Mouse (Mus musculus) spleen, postnatal 36 days (tissue): Measurements from ENCODE around the gene Gm28539.

ENCODE experiments used
- DNase-seq, 2 experiments: peaks; one replicate each; pipeline ENCODE4 v3.0.0; 2022; ENCODE audit warnings: low spot score in 2 of 2, mixed read lengths in 1 of 2

The Gm28539 gene

DNA sequence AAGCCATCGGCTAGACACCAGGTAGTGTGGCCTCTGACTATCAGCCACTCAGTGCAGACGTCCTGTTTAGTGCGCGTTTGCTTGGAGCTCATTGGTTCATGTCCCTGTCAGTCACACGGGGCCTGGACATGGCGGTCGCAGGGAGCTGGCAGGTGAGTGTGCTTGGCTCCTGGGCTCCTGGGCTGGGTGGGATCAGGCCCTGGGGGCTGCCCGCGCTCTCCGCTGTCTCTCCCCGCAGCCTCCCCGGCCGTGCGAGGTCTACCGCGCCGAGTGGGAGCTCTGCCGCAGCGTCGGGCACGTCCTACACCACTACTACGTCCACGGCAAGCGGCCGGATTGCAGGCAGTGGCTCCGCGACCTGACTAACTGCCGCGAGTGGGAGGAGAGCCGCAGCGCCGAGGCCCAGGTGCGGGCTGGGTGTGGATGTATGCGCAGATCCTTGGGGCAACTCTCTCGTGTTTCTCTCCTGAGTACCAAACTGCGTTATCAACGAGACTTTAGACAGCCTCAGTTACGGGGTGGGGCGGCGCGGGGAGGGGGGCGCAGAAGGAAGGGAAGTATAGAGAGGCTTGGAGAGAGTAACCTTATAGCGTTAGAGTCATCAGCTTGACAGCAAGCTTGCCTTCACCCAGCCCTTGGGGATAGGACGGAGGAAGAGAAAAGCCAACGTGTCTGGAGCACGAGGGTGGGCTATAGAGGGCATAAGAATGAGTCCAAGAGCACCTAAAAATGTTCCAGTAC, at the start of gene Gm28539, which contains the start of gene 2510002D24Rik:
Gene Gm28539, plus strand, starts transcription at position 117 of the 741 bp plus-strand sequence.
Gene 2510002D24Rik, plus strand, starts transcription at position 111 of the 741 bp plus-strand sequence.
- DNase-seq = peak; percentile 91 to 93

DNA sequence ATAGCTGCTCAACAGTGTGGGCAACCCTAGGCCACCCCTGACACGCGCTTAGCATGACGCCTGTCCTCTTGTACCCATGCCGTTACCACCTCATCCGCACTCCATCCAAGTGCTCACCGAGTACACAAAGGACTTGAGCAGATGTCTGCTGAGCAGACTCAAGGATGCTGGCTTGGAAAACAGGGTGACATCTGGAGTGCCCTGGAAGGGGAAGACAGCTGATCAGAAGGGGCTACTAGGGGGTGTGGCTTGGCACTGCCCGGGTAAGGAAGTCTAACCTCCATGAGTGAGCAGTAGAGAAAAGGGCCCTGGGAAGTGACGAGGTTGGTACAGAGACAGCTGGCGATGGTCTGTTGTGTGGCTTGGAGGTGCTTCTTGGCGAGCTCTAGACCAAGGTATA, 49.7 kb upstream of the Gm28539 start:
- DNase-seq = no peak

DNA sequence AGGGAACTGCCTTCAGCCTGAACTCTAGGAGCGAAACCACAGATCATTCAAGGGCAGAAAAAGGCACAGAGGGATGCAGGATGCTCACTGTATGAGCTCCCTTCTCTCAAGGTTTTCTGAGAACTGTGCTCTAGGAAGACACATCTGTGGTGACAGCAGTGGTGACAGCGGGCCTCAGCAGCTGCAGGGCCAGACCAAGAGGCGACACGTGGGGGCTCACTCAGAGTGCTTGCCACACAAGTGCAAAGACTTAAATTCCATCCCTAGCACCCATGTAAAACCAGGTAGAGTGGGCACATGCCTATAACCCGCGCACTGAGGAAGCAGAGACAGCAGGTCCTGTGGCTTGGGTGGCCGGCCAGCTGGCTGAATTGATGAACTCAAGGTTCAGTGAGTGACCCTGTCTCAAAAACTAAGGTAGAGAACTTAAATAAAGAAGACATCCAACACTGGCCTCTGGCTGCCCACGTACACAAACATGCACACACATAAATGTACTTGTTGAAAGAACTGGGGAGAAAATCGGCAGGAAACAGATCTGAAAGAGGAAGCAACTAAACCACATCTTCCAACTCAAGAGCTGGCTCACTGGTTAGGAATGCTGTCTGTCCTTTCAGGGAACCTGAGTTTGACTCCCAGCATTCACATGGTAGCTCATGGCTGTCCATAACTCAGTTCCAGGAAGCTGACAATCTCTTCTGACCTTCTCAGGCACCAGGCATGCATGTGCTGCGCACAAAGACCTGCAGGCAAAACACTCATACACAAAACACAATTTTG, 47.6 kb upstream of the Gm28539 start:
- no peak for DNase-seq

DNA sequence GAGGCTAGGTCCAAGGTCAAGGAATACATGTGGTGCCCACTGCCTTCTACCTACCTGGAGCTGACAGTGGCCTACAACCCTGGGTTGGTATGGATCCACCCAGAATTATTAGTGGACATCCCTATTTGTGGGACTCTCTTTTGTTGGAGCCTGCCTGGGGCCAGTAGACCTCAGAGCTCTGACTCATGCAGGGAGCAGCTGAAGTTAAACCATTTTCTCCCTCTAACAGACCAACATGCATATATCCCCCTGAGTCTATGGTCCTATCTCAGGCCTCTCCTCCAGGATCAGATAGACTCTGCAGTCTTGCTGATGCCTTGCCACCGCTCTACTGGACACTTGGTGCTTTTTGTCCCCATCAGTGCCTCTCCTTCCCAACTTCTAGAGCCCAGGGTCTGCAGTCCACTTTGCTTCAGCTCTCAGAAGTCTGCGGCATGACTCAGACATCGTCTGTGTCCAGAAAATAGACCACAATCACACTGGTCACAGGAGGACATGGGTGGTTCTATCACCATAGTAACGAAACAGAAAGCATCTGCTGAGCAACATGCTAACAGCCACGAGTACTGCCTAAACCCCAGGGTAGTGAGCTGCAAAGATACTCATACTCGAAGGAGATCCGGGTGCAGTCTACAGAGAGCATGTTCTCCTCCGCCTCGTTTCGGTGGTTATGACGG, 41.0 kb upstream of the Gm28539 start:
- DNase-seq = no peak

DNA sequence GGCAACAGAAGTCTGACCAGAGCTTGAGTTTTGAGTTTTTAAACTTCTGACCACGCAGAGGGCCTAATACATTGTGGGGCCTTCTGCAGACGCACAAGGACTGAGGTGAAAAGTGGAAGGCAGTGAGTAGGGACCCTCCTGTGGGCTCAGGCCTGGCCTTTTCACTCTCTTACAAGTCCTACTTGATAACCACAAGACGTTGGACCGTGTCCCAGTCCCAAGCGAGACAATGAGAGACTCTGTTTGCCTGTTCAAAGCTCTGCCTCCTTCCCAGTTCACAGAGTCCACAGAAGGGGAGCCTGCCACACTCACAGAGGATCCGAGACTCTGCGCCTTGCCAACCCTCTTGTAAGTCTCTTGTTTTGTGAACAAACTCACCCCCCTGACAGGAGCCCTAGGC, 39.7 kb upstream of the Gm28539 start:
- no peak for DNase-seq

DNA sequence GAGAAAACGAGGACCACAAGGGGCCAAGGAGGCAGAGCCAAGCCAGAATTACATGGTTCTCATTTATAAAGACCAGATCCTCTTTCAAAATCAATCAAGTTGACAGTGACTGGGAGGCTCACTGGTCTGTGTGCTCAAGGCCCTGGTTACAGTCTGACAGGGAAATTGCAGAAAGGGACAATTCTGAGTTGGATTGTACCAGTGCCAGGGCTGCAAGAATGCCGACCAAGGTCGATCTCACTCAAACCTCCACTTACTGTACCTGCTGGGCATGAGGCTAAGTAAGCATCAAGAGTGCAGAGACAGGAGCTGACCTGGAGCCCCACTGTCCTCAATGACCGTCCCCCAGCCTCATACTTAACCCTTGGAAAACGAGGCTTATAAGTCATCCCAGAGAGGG, 38.2 kb upstream of the Gm28539 start:
- no peak for DNase-seq

DNA sequence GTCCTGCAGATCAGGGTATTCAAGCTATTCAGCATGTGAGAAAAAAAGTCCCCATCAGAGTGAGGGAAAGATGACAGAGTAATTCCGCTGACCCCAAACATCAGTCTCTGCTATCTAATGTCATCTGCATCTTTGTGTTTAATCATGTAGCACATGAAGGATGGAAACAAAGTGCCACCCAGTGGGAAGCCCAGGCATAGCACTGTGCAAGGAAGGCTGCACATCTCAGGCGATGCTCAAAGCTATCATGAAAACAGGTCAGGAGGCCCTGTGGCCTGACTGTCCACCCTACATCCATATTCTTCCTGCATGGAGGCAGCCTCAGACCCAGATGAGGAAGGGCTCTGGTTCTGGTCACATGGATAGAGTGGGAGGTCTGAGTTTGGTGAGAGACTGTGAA, 37.5 kb upstream of the Gm28539 start:
- no peak for DNase-seq

DNA sequence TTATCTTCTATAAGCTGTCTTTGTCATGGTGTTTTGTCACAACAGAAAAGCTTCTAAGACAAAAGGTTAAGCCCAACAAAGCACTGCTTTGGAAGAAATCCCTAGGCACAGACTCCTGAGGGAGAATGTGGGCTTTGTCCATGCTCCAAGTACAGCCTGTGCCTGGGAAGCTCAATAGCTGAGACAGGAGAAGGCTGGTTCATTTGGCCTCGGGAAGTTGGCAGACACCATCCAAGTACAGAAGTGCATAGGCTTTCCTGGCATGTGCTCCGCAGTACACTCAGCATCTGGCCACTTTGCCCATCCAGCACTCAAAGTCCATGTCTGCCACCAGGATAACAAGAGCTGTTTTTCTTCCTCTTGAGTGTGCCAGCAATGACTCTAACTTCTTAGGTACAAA, 30.6 kb upstream of the Gm28539 start:
- no peak for DNase-seq

DNA sequence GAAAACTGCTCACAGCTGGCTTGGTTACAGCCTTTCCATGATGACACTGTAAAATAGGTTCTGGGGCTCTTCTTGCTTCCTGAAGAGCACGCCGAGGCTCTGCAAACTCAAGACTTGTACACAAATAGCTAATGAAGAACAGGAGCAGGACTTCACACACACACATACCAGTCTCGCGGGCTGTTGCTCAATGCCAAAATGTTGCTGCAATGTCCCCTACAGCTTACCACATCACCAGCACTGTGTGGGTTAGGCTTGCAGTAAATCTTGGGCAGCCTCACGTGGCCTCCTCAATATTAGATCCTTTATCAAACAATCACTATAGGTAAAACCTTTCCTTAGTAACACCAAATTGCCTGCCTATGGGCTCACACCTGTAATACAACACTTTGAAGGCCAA, 27.4 kb upstream of the Gm28539 start:
- DNase-seq = no peak

DNA sequence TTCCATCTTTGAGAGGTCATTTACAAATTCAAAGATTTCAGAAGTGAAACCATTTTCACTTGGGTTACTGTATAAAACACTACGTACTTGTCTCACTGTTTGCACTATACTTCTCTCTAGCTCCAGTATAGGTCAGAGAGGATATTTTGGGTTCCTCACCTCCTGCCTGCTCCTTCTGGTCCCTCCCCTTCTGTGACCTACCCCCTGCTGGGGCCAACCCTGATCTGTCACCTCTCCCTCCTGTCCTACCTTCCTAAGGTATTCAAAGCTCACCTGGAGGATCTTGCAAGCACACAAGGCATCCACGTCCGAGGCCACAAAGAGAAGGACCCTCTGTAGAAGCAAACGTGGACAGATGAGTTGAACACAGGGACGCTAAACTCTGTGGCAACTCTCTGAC, 25.4 kb upstream of the Gm28539 start:
- no peak for DNase-seq

DNA sequence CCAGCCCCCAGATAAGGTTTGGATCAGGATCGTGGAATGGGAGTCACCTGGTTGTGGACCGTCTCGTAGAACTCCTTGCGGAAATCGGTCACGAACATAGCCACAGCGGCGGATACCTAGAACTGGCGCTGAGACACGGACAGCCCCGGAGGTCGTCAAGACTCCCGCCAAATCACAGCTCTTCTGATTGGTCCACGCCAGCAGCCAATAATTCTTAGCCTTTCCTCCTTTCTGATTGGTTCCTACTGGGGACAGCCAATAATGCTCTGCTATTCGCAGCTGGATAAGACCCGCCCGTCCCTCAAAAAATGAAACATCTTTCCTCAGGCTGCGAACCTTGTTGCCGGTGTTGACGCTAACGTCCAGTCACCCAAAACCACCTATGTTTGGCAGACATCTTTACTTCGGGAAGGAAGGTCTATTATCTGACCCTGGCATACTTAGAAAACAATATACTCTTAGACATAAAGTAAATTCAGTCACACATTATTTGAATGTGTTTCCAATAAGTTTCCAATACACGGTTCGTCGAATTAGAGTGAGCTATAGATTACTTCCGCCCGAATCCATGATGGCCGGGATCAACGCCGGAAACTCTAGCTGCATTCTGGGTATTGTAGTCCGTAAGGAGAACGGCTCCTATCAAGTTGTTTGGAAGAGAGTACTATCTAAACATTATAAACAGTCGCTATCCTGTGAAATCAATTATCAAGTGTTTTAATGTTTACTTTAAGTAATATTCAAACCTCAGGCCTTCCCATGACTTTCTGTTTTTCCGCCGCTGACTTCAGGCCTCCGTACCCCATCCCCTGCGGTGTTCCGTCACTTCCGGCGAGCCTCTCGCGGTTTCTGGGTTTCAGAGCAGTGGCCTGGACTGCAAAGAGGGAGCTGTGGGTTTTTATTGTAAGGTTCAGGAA, 24.7 kb upstream of the Gm28539 start, which contains the start of the genes Ufd1 and Cdc45:
Gene Ufd1, plus strand, starts transcription at position 312 of the 917 bp plus-strand sequence.
Gene Cdc45, minus strand, starts transcription at position 520 of the 917 bp plus-strand sequence.
- peak; percentile 90 to 94 for DNase-seq

DNA sequence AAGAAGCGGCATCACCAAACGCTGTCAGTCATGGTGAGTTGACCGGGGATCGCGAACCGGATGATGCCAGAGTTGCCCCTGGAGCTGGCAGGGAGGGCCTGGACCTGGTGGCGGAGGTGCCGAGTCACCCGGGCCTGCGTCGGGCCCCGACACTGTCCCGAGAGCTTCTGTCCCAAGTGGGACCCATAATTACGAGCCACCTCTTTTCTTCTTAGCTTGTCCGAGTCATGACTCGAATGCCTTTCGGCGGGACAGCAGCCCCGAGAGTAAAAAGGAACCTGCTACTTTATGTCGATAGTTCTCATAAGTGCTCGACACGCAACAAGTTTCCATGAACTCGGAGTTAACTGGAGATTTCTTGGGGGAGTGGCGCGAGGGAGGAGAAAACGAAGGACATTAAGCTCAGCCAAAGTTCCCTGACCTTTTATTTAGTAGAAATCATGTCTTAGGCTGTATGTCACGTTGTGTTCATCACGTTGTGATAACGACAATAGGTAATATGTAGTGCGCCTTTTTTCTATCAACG, 23.9 kb upstream of the Gm28539 start:
- DNase-seq = no peak

DNA sequence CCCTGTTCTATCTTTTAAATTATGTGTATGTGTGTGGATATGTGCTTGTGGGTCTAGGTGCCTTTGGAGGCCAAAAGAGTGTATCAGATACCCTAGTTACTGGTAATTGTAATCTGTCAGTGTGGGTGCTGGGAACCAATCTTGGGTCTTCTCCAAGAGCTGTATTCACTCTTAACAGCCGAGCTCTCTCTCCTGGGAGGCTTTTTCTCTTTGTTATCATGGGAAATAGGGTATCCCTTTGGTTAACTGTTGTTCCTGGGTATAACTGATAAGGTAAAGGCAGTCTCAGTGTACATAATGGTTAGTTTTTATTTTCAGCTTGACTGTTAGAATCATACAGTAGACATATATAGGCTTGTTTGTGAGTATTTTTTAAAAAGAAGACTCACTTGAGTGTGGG, 14.0 kb upstream of the Gm28539 start:
- DNase-seq = no peak

DNA sequence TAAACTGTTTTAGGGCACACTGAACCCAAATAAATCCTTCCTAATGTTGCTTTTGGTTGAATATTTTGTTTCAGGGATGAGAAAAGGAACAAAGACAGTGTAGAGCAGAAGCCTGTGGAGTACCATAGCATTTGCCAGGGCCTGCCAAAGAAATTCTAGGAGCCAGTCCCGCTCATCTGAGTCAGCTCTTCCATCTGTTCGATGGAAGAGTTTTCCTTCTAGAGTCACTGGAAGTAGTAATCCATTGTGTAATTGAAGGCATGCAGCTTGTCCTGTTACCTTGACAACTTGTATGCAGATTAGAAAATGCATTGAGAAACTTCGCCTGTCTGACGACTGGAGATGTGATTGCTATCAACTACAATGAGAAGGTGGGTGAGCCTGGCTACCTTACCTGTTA, 13.5 kb upstream of the Gm28539 start:
- DNase-seq = no peak

DNA sequence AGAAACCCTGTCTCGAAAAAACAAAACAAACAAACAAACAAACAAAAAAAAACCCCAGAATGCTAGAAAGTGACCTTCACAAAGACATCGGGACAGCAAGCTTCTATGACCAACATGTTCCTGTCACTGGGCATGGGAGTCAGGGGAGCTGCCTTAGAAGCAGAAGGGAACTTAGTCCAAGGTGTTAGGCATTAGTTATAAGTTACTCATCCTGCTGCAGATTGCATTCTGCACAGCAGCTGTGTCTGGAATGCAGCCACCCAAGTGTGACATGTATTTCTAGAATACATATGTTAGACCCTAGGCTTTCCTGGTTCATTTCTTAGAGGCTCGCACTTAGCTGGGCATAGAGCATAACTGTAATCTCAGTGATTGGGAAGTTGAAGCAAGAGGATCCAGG, 7.8 kb upstream of the Gm28539 start:
- DNase-seq = no peak

DNA sequence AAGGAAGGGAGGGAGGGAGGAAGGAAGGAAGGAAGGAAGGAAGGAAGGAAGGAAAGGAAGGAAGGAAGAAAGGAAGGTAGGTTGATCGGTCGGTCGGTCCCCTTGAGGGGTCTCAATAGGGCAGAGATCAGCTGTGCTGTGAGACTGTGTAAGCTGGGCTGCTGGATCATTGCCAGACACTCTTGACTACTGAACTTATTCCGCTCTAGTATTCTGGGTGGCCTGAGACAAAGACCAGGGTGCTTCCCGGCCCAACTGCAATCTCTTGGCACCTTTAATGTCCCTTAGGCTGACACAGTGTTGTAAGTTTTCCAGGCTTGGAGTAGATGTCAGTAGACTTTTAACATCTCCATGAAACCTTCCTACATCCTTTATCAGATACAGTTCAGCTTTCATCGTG, 7.3 kb upstream of the Gm28539 start:
- DNase-seq = no peak

DNA sequence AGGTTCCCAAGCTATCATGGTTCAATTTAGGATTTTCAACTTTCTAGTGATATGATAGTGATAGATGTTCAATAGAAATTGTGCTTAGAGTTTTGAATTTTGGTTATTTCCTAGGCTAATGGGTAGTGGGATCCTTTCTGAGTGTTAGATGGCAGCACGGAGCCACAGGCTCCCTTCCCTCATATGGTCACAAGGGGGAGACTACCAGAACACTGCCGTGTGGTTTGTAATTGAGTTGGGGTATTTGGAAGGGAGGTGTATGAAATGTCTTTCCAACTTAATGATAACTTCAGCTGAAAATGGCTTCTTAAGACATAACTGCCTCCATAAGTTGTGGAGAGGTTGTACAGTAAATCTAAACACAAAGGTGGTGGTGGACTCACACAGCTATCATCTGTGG, 2.9 kb upstream of the Gm28539 start:
- no peak for DNase-seq

DNA sequence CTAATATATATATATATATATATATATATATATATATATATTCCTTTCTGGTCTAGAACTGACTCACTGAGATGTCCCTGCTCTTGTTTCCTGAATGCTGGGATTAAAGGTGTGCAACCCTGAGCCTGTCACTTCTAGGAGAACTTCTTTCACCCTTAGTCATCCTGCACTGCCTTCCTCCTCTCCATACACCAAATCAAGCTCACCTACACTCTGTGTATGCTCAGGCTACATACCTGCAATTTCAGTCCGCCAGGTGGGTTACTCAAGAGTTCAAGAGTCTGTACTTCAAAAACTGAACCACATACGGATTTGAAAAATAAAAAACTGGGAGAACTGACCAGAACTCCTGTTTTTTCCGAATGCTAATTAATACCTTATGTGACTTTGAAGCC, 314 bp upstream of the Gm28539 start:
- DNase-seq = no peak

DNA sequence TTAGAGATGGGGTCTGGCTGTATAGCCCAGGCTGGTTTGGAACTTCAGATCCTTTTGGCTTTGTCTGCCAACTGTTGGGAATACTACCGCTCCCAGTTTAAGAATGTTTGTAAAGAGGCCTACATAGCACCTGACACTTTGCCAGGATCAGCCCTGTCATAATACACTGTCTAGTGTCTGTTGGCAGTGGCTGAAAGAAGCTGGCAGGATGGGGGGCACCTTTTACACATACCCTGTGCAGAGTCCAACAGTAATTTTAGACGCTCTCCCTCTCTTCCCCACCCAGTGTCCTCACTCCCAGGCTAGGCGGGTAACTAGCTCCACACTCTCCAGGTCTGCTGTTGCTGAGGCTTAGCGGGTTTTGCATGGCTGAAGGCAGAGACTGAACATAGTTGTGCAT, 2.0 kb downstream of the Gm28539 start:
- no peak for DNase-seq

DNA sequence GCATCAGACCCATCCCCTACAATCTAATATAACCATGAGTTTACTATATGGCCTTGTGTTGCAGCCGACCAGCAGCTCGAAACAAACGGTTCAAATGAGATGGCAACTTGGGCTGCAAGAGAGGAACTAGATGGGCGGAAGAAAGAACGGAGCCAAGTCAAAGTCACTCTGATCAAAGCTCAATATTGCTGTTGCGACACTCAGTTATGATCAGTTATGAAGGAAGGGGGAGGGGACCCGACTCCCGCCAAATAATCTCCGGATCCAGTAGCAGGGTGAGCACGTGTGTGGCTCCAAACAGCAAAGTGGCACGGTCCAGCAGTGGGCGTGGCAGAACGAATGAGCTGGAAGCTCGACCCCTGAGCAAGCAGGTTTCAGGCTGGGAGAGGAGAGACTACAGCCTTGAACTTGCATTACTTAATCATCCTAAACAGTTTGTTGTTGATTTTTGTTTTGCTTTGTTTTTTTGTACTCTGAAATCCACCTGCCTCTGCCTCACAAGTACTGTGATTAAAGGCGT, 10.0 kb downstream of the Gm28539 start:
- DNase-seq = no peak
